Mouse (Mus musculus) lung, postnatal 0 days (tissue): ENCODE results near the gene C1ql1.

ENCODE experiments used
- CTCF ChIP-seq: IDR thresholded peaks from 2 replicates; pipeline ENCODE4 v1.5.1; 2016; ENCODE audit warnings: antibody characterized with exemption, mild to moderate bottlenecking
- EP300 ChIP-seq: IDR thresholded peaks from 2 replicates; pipeline ENCODE4 v1.6.1; 2016; ENCODE audit warnings: antibody characterized with exemption, mild to moderate bottlenecking, control low read depth

DNA sequence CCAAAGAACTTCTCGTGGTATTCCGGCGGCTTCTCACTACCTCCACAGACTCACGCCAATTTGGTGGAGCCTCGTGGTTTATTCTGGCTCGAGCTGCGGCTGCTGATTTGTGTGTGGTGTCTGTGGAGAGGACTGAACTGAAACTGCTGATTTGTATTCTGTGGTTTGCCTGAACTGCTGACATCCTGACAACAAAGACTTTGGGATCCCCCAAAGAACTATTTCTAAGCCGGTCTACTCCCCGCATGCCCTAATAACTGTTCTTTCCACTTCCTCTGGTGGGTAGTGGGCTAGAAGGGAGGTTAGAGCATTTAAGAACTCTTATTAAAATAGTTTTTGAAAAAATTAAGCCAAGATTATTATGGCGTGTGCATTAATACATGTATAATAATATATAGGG is 15.8 kb downstream of the C1ql1 start:
- TF ChIP-seq CTCF, result no peak
- TF ChIP-seq EP300, result no peak
